Mouse (Mus musculus) urinary bladder, postnatal 10 days (tissue): Measurements from ENCODE around the gene Gm21292.
"Not testable (repeated sequence)": the region's sequence is repeated elsewhere in the genome, so short reads cannot be mapped to it uniquely, and the experiment has no call there.

Experiments used
- DNase-seq: peaks from one replicate; pipeline ENCODE4 v3.0.0; 2022; ENCODE audit warnings: low spot score

Gene Gm21292

GRCm38 (mm10) chrY:9133824-9134223 is at the start of gene Gm21292:
Gene Gm21292 (minus strand): TSS chrY:9133924.
- not testable (repeated sequence) for DNase-seq
